Mouse (Mus musculus): ENCODE measurements around the gene Socs3. TPM values are rescaled to one million over a fixed set of nuclear protein-coding genes. Genes with fewer than 3 reads are reported as not detected.

Socs3 gene
- 111 TPM for total RNA-seq (2023)

GRCm38 (mm10) chr11:117969945-117970872 lies at the start of gene Socs3:
Socs3 (minus strand) TSS chr11:117970047.

GRCm38 (mm10) chr11:117986126-117987031 lies 16.5 kb upstream of the Socs3 start, which contains the start of gene Pgs1:
Pgs1 (plus strand) TSS chr11:117986292.

Other genes with a start within 250 kb of the Socs3 start
- gene Tmc8, start 188.0 kb downstream of the Socs3 start, total RNA-seq (2023) = 81.6 TPM
- 226 TPM for gene Tmc6, start 187.8 kb downstream of the Socs3 start, total RNA-seq (2023)
- gene 6030468B19Rik, start 172.4 kb downstream of the Socs3 start, total RNA-seq (2023) = not detected
- 3.6 TPM for gene Gm20708, start 160.4 kb downstream of the Socs3 start, total RNA-seq (2023)
- gene Syngr2, start 160.4 kb downstream of the Socs3 start, total RNA-seq (2023) = 57.1 TPM
- 14.5 TPM for gene Afmid, start 144.1 kb downstream of the Socs3 start, total RNA-seq (2023)
- gene Tk1, start 144.0 kb downstream of the Socs3 start, total RNA-seq (2023) = 4.1 TPM
- gene Birc5, start 120.8 kb downstream of the Socs3 start, total RNA-seq (2023) = 0.79 TPM
- gene Tmem235, start 109.3 kb downstream of the Socs3 start, total RNA-seq (2023) = not detected
- gene Tha1, start 96.6 kb downstream of the Socs3 start, total RNA-seq (2023) = 9.3 TPM
- 50.2 TPM for gene Pgs1, start 16.2 kb upstream of the Socs3 start, total RNA-seq (2023)
- gene Dnah17, start 160.6 kb upstream of the Socs3 start, total RNA-seq (2023) = 5.5 TPM

All from CD4-positive naive resting alpha-beta T cell, adult 76 days (primary cell).